Mouse (Mus musculus) hindlimb bud, embryonic 11.5 days (tissue): ENCODE data around the gene Mamstr.

Experiments
- DNase-seq: peaks from one replicate; pipeline ENCODE4 v3.0.0-alpha.2; 2012; ENCODE audit warnings: low read depth, low spot score; ENCODE audit errors: extremely low spot score

Gene Mamstr

GRCm38 (mm10) chr7:45628364-45629294 is 11.1 kb upstream of the Mamstr start:
- DNase-seq: peak; percentile 42

- DNase-seq: no peak
These were observed 9.5 kb upstream of the Mamstr start for GRCm38 (mm10) chr7:45630064-45630907.

GRCm38 (mm10) chr7:45632499-45632898 is 7.3 kb upstream of the Mamstr start:
- no peak for DNase-seq

- DNase-seq: no peak
These were observed 4.7 kb upstream of the Mamstr start for GRCm38 (mm10) chr7:45634946-45635681.

- no peak for DNase-seq
These were observed 3.8 kb upstream of the Mamstr start for GRCm38 (mm10) chr7:45635711-45636688.

GRCm38 (mm10) chr7:45637710-45638109 is 2.1 kb upstream of the Mamstr start:
- no peak for DNase-seq

GRCm38 (mm10) chr7:45638623-45639401 is 965 bp upstream of the Mamstr start:
- peak; percentile 95 for DNase-seq

GRCm38 (mm10) chr7:45640191-45640957 is 597 bp downstream of the Mamstr start:
- no peak for DNase-seq

- no peak for DNase-seq
These were observed 1.7 kb downstream of the Mamstr start for GRCm38 (mm10) chr7:45641391-45642040.

- no peak for DNase-seq
These were observed 2.3 kb downstream of the Mamstr start for GRCm38 (mm10) chr7:45642083-45642482.

- no peak for DNase-seq
These were observed 2.9 kb downstream of the Mamstr start for GRCm38 (mm10) chr7:45642503-45643255.

- DNase-seq: peak; percentile 95
These were observed 3.8 kb downstream of the Mamstr start for GRCm38 (mm10) chr7:45643441-45644178.

GRCm38 (mm10) chr7:45644183-45644582 is 4.4 kb downstream of the Mamstr start:
- DNase-seq: no peak

GRCm38 (mm10) chr7:45644872-45645590 is 5.3 kb downstream of the Mamstr start:
- DNase-seq: no peak

- no peak for DNase-seq
These were observed 5.8 kb downstream of the Mamstr start for GRCm38 (mm10) chr7:45645591-45645971.

- no peak for DNase-seq
These were observed 6.9 kb downstream of the Mamstr start for GRCm38 (mm10) chr7:45646671-45647070.
